Mouse (Mus musculus) cerebellum, adult 18-20 months (tissue): ENCODE data around the gene Pik3r2.

Experiments
- DNase-seq, 2 experiments: peaks; one replicate each; pipeline ENCODE4 v3.0.0; 2021

Gene Pik3r2

DNA sequence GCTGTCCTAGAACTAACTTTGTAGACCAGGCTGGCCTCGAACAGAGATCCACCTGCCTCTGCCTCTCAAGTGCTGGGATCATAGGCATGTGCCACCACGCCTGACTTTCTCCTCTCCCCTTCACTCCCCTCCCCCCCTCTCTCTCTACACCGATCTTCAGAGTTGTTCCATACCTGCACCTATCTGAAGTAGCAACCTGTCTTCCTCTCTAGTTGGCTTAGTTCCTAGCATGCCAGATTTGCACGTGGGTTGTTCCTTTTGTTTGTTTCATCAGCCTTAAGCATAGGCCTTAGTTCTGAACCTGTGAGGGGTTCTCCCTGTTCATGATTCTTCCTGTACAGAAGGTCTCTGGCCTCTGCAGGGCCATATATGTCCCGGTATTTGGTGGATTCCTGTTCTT, 38.8 kb downstream of the Pik3r2 start:
- DNase-seq = no peak

DNA sequence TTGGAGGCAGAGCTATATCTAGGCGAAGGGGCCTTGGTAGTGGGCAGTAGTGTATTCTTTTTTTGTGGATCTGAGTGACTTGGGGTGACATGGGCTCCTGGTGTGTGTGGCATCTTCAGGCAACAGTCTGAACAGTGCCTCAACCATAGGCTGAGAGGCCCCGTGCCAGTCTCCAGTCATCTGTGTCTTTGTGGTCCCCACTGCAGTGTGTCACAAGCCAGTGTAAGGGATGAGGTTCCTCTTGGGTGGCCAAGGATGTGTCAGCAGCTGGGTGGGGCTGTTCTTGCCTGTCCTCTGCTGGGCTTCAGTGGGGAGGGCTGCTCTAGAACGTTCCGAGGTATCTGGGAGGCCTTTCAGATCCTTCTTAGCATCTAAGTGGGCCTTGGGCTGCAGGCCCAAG, 45.6 kb downstream of the Pik3r2 start:
- DNase-seq = no peak

DNA sequence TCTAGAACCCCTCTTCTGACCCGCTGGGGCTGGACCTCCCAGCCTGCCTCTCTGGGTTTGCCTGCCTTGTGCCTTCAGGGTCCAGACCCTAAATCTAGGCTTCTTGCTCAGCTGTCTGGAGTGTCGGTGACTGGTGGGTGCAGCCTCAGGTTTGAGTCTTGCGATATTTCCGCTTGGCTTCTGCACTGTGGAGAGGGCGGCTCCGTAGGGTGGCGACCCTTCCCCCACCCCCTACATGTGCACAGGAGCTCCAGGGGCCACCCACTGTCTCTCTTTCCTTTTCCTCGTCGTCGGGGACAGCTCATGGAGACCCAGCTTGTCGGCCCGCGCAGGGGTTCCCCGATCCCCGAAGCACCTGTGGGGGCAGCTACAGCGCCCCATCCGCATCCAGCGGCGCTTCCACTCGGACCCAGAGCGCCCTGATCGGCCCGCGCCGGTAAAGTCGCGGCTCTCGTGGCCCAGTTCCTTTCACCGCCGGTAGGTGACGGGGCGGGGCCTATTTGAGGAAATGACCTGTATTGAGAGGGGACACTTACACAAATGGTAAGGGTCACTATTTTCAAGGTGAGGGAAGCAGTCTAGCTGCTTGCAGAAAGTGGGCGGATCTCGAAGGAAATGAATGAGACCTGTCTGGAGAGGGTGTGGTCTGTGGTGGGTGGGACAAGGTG, 46.6 kb downstream of the Pik3r2 start:
- no peak for DNase-seq

DNA sequence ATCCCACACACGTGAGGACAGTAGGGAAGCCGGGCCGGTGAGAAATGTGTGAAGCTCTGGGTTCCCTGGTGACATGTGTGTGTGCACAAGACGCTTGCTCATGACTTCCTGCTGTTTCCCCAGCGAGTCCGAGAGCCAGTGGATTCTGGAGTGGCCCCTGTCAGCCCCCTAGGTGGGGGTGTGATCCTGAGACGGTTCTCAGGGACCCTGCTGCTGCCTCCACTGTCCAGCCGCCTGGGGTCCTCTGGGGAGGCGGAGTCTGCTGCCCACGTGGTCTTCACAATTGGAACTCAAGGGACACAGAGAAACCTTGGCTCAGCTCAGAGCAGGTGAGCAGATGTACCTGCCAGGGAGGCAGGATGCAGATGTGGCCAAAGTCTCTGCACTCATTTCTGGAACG, 49.8 kb downstream of the Pik3r2 start:
- DNase-seq = no peak

DNA sequence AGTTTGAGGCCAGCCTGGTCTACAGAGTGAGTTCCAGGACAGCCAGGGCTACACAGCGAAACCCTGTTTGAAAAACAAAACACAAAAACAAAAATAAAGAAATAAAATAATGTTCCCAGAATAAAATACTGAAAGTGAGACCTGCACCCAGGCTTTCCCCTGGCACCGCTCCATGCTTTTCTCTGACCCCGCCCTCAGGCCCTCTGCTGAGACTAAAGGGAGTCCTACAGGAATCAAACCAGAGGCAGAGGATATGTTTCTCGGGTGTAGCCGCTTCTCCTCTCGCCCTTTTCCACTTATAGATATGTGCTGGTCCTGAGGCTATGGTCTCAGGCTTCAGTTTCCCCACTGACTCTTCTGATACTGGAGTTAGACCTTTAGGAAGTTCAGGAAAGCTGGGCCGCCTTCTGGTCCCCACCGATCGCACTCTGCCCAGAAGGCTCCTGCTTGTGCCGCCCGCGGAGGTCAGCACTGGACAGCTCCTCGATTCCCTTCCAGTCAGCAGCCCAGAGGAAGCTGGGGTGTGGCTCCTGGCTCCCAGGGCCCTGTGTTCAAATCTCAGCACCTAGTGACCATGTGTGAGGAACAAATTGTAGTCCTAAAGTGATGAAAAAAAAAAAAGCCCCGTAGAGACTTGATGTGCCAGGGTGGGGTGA, 50.6 kb downstream of the Pik3r2 start:
- no peak for DNase-seq

DNA sequence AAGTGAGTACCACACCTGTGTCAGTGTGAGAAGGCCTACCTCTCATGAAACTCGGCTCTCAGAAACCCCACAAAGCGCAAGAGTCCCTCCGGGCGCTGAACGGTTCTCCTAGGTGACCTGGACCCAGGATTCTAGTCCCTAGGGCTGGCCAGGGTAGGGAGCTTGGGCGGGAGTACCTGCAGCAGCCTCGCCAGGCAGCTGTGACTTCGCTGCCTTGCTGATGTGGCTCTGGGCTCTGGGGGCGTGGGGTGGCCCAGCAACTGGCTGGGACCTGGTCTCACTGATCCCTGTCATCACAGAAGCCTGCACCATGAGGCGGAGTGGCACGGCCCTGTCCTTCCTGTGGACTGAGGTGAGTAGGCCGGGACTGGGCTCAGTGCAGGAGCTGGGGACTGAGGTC, 52.3 kb downstream of the Pik3r2 start:
- DNase-seq = no peak

DNA sequence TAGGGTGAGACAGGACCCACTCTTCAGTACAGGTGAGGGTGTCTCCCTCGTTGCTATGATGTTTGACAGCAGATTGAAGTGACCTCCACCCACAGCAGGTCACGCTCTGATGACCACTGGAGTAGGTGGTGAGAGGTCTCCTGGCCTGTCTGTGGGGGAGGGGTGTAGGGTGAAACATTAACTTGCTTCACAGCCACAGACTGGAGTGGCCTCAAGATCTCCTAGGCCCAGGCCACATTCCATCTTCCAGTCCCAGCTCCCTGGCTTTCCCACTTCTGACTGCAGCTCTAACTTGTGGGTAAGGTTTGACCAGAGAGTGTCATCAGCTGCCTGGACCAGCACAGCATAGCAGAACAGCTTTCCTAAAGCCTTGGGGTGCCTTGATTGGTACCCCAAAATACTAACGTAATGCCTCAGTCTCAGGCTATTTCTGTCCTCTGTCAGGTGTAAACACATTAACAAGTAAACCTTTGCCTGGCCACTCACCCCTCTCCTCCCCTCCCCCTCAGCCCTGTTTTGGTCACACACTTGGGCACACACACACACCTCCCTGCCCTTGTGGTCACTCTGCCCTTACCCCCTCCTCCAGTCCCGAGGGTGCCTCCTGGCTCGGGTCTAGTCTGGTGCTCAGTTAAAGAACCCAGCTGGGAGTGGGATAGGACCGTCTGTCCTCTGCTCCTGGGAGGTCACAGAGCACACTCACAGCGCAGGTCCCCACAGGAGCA, 52.9 kb downstream of the Pik3r2 start, which contains the start of gene Pde4c:
Gene Pde4c (plus strand): TSS at position 235 of the 725 bp plus-strand sequence.
- DNase-seq = no peak

DNA sequence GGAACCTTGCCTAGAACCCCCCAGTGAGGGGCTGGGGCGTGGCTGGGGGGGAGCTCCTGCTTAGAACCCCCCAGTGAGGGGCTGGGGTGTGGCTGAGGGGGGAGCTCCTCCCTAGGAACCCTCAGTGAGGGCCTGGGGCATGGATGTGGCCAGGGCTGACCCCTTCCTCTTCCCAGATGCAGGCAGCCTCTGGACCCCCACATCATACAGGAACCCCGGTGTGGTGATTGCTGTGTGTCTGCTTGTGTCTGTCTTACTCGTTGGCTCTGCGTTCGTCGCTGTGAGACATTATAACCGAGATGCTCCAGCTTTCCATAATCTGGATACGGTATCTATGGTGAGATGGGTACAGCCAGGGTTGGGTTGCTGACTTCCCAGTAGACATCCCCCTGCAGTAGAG, 54.9 kb downstream of the Pik3r2 start:
- DNase-seq = no peak

DNA sequence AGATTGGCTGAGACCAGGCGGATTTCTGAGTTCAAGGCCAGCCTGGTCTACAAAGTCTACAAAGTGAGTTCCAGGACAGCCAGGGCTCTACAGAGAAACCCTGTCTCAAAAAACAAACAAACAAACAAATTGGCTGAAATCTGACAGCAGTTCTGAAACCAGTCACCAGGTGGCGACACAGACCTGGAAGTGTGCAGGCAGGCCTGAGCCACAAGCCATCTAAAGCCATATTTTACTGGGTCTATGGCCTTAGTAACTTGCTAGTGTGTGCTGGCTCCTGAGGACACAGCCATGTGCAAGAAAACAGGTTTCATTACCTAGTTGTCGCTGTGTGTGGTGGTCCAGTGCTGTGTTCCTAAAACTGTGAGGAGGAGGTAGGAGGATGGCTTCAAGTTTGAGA, 55.8 kb downstream of the Pik3r2 start:
- DNase-seq = peak; percentile 71 to 89

DNA sequence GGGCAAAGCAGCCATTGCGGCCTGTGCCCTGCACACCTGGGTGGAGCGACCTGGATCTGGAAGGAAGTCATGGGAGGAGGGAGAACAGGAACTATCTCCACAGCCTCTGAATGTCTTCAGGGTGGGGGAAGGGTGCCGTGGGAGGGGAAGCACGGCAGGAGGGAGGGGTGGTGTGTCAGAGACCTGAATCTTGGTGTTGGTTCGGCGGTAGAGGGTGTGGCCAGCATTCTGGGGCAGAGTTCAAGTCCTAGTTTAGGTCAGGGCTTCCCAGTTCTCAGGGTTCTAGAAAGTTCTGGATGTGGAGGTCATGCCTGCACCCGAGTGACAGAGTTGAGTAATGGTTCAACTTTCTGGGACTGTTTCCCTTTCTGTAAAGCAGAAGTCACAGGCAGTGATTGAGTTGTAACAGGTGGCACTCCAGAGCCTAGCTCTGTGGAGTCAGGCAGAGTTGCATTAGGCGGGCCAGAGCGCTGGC, 56.7 kb downstream of the Pik3r2 start:
- DNase-seq = no peak

DNA sequence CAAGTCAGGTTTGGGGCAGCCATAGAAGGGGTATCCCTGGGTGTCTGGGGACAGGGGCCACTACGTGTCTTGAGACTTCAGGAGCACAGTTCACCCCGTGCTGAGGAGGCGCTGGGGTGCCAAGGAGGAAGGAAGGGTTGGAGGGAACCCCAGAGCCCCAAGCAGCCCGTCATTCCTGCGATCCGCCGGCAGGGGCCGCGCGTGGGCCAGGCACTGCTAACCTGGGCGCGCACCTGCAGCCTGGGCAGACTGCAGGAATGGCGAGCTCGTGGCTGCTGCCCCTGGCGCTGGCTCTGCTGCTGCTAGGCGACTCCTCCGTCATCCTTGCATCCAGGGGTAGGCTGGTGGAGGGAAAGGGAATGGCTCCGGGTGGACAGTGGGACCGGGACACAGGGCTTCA, 58.2 kb downstream of the Pik3r2 start, which contains the start of gene Gm3336:
Gene Gm3336 (plus strand): TSS at position 247 of the 400 bp plus-strand sequence.
- peak; percentile 78 to 86 for DNase-seq
